Mouse (Mus musculus) bone marrow macrophage, adult 2 months (primary cell): ENCODE measurements at regions not wholly inside any gene's neighbourhood (a gene's known extent, or its start where the extent isn't known, plus 50 kb on each side); places are given as distances from the start of the nearest gene placed in this dataset.

ENCODE experiments used
- H3K27ac ChIP-seq: 2 replicates; pipeline ENCODE4 v1.5.1; 2012; ENCODE audit warnings: low read depth, low read length; ENCODE audit not compliant: insufficient read depth
- H3K4me1 ChIP-seq: 2 replicates; pipeline ENCODE4 v1.6.1; 2012; ENCODE audit warnings: low read length; ENCODE audit not compliant: control insufficient read depth, insufficient read depth
- H3K4me3 ChIP-seq: 2 replicates; pipeline ENCODE4 v1.5.1; 2012; ENCODE audit warnings: mild to moderate bottlenecking, low read length, moderate library complexity; ENCODE audit not compliant: insufficient read depth
- CTCF ChIP-seq: IDR thresholded peaks from 2 replicates; pipeline ENCODE4 v1.5.1; 2012; ENCODE audit warnings: low read depth, mild to moderate bottlenecking, low read length, moderate library complexity
- POLR2A ChIP-seq: IDR thresholded peaks from 2 replicates; pipeline ENCODE4 v1.6.1; 2012; ENCODE audit warnings: mild to moderate bottlenecking, low read depth, low read length, borderline replicate concordance

DNA sequence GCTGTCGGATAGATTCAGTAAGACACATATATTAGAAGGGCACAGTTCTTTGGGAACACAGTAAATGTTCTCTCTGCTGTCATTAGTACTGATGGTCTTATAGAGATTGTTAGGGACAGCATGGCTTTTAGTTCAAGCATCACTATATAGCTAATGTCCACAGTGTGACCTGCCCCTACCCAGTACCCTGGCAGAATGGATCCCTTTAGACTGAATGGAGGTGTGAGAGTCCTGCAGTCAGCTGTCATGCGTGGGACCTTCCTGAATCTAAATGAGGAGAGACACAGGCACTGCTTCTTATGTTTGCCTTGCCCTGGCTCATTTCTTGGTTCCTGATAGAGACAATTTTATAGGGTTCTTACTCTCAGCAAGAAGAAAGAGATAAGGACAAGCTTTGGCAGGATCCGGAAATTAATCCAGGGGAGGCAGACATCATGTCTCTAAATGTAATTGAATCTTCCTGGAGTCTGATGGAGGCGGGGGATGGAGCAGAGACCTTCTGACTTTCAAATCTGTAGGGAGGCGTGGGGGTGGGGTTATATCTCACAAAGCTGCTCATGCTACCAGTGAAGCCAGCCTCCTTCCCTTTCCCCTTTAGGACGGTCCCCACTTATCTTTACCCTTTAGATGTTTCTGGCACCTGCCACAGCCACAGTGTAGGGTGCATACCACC is 456.5 kb downstream of the Dhx35 start:
- Histone ChIP-seq H3K27ac (no peak overlapping the region), H3K4me1 (no peaks in the 10 kb centered on the region), H3K4me3 (no peak overlapping the region)
- TF ChIP-seq POLR2A (no peak), CTCF (no peak)

DNA sequence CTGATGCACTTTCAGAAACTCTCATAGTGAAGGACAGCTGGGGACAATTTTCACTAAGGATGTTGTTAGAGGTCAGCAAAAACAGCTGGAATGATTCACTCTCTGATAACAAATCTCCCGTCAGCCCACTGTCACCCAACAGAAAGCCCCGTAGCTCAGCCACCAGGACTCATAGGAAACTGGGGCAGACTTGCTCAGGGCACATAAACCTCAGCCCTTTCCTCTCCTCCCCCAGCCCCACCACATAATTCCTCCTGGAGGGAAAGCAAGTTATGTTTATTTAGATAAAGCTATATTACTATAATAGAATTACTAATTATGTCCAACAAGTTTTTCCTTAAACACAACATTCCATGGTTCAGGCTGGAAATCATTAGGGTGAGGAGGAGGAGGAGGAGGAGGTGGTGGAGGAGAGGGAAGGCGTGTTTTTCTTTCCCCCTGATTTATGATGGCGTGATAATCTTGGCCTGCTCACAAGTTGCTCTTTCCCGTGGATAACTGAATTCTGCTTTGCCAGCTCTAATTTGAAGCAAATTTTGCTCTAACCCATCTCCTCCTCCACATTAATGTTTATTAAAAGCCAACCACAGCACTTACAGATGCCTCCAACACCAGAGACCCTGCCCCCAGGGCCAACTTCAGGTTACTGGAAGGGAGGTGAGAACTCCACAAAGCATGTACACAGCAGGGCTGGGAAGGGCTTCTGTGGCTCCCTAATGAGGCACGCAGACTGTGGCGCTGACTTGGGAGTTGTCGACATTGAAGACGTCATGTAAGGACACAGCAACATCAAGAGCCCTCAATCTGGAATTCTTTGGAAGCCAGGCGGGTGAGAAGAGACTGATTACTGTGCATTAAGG is 475.8 kb downstream of the Dhx35 start:
- Histone ChIP-seq H3K27ac (no peak overlapping the region), H3K4me1 (no peaks in the 10 kb centered on the region), H3K4me3 (no peak overlapping the region)
- TF ChIP-seq POLR2A (no peak), CTCF (no peak)

DNA sequence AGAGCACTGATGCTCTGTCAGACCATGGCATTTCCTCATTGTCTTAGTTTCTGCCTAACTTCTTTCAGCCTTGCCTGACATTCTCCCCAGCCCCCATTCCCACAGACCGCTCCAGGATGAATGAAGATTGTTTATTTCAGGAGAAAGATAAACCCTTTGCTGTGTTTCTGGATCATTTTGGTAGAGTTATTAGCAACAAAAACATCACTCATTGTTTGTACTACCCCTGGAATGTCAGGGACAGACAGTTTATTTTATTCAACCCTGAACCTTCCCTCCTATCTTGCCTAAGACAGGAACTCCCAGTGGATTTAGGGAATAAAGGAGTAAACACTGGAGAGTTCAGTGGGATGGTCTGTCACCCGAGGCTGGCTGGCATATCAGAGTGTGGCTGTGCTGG is 484.3 kb downstream of the Dhx35 start:
- TF ChIP-seq POLR2A: no peak
- no peak for TF ChIP-seq CTCF
- no peaks in the 10 kb centered on the region for H3K4me1 ChIP-seq
- no peak overlapping the region for H3K27ac ChIP-seq
- H3K4me3 ChIP-seq: no peak overlapping the region

DNA sequence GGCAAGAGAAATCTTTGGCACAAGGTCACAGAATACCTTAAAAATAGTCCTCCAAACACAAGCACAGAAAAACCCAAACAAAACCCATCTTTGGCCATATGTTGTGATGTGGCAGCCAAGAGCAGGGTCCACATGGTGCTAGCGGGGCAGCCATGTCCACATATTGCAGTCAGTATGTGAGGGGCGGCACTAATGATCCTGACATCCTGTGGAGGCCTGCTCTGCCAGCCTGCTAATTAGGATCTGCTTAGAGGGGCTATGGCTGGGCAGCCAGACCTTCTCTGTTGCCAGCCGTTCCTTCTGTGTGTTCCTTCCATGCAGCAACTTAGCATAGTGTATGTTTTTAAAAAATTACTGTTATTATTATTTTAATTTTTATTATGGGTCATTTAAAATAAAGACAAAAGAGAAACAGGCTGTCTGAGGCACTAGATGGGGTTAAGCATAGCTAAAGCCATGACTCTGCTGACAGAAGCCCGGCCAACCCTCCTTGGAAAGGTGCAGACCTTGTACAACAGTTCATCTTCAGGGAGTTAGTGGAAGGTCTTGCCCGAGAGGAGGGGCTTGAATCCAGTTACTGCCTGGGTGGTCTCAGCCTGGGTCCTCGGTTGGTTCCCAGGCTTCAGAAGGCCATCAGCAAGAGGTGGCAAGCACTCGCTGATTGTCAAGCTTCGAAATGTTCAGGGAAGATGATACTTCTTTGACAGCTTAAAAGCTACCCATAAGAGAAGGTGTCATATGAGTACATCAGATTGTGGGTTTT is 487.1 kb downstream of the Dhx35 start:
- Histone ChIP-seq H3K27ac (no peak overlapping the region), H3K4me3 (no peak overlapping the region), H3K4me1 (no peaks in the 10 kb centered on the region)
- TF ChIP-seq CTCF (no peak), POLR2A (no peak)

DNA sequence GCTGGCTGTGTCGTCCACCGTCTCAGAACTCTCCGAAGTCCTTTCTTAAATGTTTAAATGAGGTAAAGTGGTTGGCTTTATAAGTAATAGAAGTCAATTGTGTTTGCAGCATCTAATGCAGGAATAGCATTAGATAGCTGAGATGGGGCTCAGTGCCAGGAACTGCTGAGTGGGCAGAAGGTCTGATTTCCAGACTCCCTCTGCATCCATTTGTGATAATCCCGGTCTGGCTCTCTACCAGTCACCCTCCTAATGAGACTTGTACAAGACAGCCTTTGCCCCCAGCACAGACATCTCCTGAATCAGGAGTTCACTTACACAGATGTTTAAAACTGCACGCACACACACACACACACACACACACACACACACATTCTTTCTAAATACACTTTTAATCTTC is 489.5 kb downstream of the Dhx35 start:
- no peak overlapping the region for H3K27ac ChIP-seq
- no peaks in the 10 kb centered on the region for H3K4me1 ChIP-seq
- no peak overlapping the region for H3K4me3 ChIP-seq
- TF ChIP-seq CTCF (no peak), POLR2A (no peak)

DNA sequence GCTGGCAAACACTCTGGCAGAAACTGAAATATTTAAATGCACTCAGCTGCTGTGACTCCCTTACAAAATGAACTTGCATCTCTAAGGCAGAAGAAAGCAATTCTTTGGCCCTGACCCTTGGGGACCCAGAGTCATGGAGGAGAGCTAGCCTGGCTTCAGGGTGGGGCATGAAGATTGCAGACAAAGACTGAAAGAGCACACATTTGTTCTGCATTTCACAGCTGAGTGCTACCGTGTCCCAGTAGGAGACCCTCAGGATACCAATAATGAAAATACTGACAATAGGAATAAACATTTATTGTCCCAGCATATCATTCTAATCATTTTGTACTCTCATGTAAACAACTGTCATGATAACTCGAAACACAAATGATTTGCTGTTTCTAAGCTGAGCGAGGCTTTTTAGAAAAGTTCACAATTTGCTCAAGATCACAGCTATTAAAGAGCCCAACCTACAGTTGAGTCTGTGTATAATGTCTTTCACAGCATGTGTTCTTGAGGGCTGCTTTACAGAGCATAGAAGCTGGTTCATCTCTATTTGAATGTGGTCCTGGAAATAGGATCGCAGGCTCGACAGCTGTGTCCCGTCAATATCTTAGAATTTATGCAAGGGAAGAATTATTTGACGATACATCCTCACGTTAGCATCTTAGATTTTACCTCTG is 490.1 kb downstream of the Dhx35 start:
- no peak for TF ChIP-seq POLR2A
- TF ChIP-seq CTCF: no peak
- Histone ChIP-seq H3K4me1 (no peaks in the 10 kb centered on the region), H3K27ac (no peak overlapping the region), H3K4me3 (no peak overlapping the region)

DNA sequence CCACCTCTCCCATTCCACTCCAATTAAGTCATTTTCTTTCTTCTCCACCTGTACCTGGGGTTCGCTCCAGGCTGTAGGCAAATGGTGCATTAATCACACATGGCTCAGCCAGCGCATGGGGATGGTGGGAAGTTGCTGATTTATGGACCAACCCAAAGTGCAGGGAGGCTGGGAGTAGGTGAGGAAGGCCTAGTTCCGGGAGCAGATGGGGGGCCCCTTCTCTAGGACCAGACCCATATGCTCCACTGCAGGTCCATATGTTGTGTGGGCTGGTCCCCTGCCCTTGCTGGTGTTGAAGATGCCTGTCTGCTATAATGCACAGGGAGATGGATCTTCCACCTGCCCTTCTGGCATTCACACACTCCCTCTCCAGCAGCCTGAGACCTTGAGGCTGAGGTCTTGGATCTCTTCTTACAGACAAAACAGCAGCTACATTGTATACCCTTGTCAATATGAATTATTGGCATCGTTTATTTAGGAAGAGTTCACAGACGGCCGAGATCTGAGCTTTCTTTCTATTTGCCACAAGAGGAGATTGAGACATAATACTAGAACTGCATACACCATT is 493.5 kb downstream of the Dhx35 start:
- no peaks in the 10 kb centered on the region for H3K4me1 ChIP-seq
- TF ChIP-seq POLR2A (no peak), CTCF (no peak)
- H3K27ac ChIP-seq: no peak overlapping the region
- no peak overlapping the region for H3K4me3 ChIP-seq

DNA sequence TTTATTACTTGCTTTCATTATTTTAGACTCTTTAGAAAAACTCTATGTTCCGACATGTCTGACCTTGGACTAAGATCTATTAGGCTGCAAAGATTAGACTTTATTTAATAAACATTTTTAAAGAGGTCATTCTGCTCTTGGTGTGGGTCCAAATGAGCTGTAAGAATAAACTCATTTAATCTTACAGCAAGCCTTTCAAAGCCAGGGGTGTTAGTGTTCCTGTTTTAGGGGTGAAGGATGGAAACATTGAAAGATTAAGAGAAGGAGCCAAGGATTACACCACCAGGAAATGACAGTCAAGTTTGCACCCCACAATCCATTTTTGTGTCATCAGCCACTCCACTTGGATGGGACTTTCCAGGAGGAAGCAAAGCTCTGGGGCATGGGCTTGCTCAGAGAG is 495.5 kb downstream of the Dhx35 start:
- TF ChIP-seq CTCF (no peak), POLR2A (no peak)
- Histone ChIP-seq H3K4me1 (no peaks in the 10 kb centered on the region), H3K4me3 (no peak overlapping the region), H3K27ac (no peak overlapping the region)

DNA sequence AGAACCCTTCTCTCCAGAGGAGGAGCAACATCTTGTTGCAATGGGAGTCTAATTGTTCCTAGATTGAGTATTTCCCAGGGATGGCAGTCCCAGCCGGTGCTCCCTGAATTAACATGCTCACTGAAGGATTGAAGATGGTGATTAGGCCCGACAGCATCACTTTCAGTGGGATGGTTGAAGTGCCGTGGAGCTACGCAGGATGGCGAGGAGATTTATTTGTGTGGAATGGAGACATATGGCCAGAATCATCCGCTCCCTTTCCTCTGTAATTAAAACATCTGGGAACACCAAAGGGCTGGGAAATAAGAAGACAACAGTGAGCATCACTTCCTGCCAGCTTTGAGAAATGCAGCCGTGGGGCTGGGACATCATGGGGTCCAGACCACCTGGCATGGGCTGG is 512.4 kb downstream of the Dhx35 start:
- Histone ChIP-seq H3K27ac (no peak overlapping the region), H3K4me1 (no peaks in the 10 kb centered on the region), H3K4me3 (no peak overlapping the region)
- TF ChIP-seq CTCF (no peak), POLR2A (no peak)
